Mouse (Mus musculus) liver, embryonic 14.5 days (tissue): ENCODE measurements around the gene Nucks1. TPM values are rescaled to one million over a fixed set of nuclear protein-coding genes. Genes with fewer than 3 reads are reported as not detected.
"Not testable (repeated sequence)": the region's sequence is repeated elsewhere in the genome, so short reads cannot be mapped to it uniquely, and the experiment has no call there.

Experiments
- ATAC-seq: fragments of 200-750 bp; cut with Nextera tagmentation; 2 replicates; pipeline ENCODE4 v1.8.0; 2017; ENCODE audit warnings: moderate number of reproducible peaks, mild to moderate bottlenecking, moderate library complexity; ENCODE audit not compliant: insufficient read depth
- DNase-seq, 3 experiments: peaks; one replicate each; pipeline ENCODE4 v3.0.0-alpha.2; 2012 to 2013; ENCODE audit warnings: low read depth in 3 of 3, low spot score in 3 of 3
- H3K27ac ChIP-seq: fragments of 300-500 bp; sonication (generic); 2 replicates; pipeline ENCODE4 v1.5.1; 2014; ENCODE audit warnings: moderate library complexity, mild to moderate bottlenecking, control low read depth, inconsistent platforms
- H3K27me3 ChIP-seq: fragments of 300-500 bp; sonication (generic); 2 replicates; pipeline ENCODE4 v1.6.1; 2014; ENCODE audit warnings: mild to moderate bottlenecking, low read length, moderate library complexity; ENCODE audit not compliant: control insufficient read depth, insufficient read depth
- H3K36me3 ChIP-seq: fragments of 300-500 bp; sonication (generic); replicated peaks from 2 replicates; pipeline ENCODE4 v1.6.1; 2014; ENCODE audit warnings: low read depth; ENCODE audit not compliant: control insufficient read depth, insufficient read depth
- H3K4me1 ChIP-seq, 2 experiments: fragments of 200-500 bp in 1 of 2; fragments of 300-500 bp in 1 of 2; sonication (generic) in 1 of 2; replicated peaks; 2 replicates each; pipeline ENCODE4 v1.6.1; 2012 to 2014; ENCODE audit warnings: antibody characterized with exemption in 1 of 2, inconsistent platforms in 1 of 2, low read length in 1 of 2; ENCODE audit not compliant: control insufficient read depth in 2 of 2, insufficient read depth in 2 of 2
- H3K4me2 ChIP-seq: fragments of 300-500 bp; sonication (generic); 2 replicates; pipeline ENCODE4 v1.6.1; 2014; ENCODE audit warnings: low read depth, mild to moderate bottlenecking, control low read depth, moderate library complexity
- H3K4me3 ChIP-seq, 2 experiments: fragments of 200-500 bp in 1 of 2; fragments of 300-500 bp in 1 of 2; sonication (generic) in 1 of 2; 2 replicates each; pipeline ENCODE4 v1.5.1; 2012 to 2014; ENCODE audit warnings: low read depth in 2 of 2, low read length in 2 of 2, mild to moderate bottlenecking in 2 of 2, control low read depth in 1 of 2, inconsistent platforms in 1 of 2, moderate library complexity in 1 of 2; ENCODE audit not compliant: insufficient read depth in 1 of 2
- H3K9ac ChIP-seq: fragments of 300-500 bp; sonication (generic); replicated peaks from 2 replicates; pipeline ENCODE4 v1.6.1; 2014; ENCODE audit warnings: mild to moderate bottlenecking, control low read depth, moderate library complexity
- H3K9me3 ChIP-seq: fragments of 300-500 bp; sonication (generic); 2 replicates; pipeline ENCODE4 v1.6.1; 2016; ENCODE audit warnings: low read length, mixed read lengths; ENCODE audit not compliant: control insufficient read depth
- CTCF ChIP-seq: IDR thresholded peaks from 2 replicates; pipeline ENCODE4 v1.5.1; 2016; ENCODE audit warnings: antibody characterized with exemption, low read depth, control low read depth
- EP300 ChIP-seq: IDR thresholded peaks from 2 replicates; pipeline ENCODE4 v1.6.1; 2016; ENCODE audit warnings: antibody characterized with exemption, low read depth
- WGBS: fragments of 180-500 bp; shearing (Covaris S2); extraction: QIAGEN DNeasy Blood & Tissue Kit; methylation state at CpG from one replicate; pipeline ENCODE4 v1.1.7; 2014; ENCODE audit not compliant: insufficient replicate concordance; 5-methylcytosine and 5-hydroxymethylcytosine counted together
- polyA plus RNA-seq, 2 experiments: library from polyadenylated mRNA; depleted of rRNA in 1 of 2; stranded (reverse) in 1 of 2; unstranded in 1 of 2; fragments of >200 nt; fragmentation: Nextera tagmentation in 1 of 2; extraction: Ambion mirVana in 1 of 2; gene quantifications; 2 replicates each; pipeline versions ENCODE4 v1.2.1 to v1.2.3; 2012 to 2014

The Nucks1 gene
- polyA plus RNA-seq, 2 experiments, result 20.2 to 23.2 TPM

DNA sequence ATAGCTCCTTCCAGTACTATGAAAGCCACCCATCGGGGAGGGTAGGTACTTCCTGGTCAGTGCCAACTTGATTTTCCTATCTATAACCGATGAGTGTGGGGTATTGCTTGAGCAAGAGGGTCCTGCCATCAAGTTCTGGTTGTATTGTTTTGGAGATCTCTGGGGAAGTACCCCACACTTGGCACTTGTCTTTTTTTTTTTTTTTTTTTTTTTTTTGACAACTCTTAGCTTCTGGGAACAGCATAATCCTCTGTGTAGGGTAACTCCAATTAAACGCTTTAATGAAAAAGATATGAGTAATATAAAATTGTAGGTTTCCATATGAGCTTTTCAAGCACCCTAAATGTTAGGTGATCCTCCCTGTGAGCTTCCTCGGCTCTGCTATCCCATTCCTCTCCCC lies 7.7 kb upstream of the Nucks1 start:
- Histone ChIP-seq H3K4me2 (no peak overlapping the region), H3K4me3 (no peak overlapping the region), H3K9ac (no peak overlapping the region), H3K27ac (no peak overlapping the region), H3K9me3 (no peaks in the 10 kb centered on the region), H3K36me3 (no peaks in the 10 kb centered on the region), H3K4me1 (no peaks in the 10 kb centered on the region), H3K27me3 (no peaks in the 10 kb centered on the region)
- TF ChIP-seq EP300 (no peak), CTCF (no peak)
- DNase-seq, result no peak
- ATAC-seq, result no peak
- 70% methylated on average over 4 of the region's 4 CpGs for WGBS

- no peaks in the 10 kb centered on the region for H3K4me1 ChIP-seq
- H3K27ac ChIP-seq, result no peak overlapping the region
- H3K27me3 ChIP-seq, result no peaks in the 10 kb centered on the region
- 55% methylated on average over 7 of the region's 7 CpGs for WGBS
- DNase-seq, result no peak
- no peak overlapping the region for H3K4me3 ChIP-seq
- H3K9ac ChIP-seq, result no peak overlapping the region
- H3K9me3 ChIP-seq, result no peaks in the 10 kb centered on the region
- TF ChIP-seq CTCF (no peak), EP300 (no peak)
- no peaks in the 10 kb centered on the region for H3K36me3 ChIP-seq
- no peak for ATAC-seq
- no peak overlapping the region for H3K4me2 ChIP-seq
Measured at GRCm38 (mm10) chr1:131903251-131903650, 7.1 kb upstream of the Nucks1 start.

- no peak for TF ChIP-seq EP300
- peak; percentile 45 for TF ChIP-seq CTCF
- Histone ChIP-seq H3K9ac (no peak overlapping the region), H3K4me1 (peaks cover 2 to 3% of the 10 kb centered on the region in 2 experiments; a peak in 2 of 4 replicates), H3K4me2 (no peak overlapping the region), H3K9me3 (no peaks in the 10 kb centered on the region), H3K27ac (no peak overlapping the region), H3K4me3 (no peak overlapping the region), H3K27me3 (no peaks in the 10 kb centered on the region), H3K36me3 (no peaks in the 10 kb centered on the region)
- WGBS, result 3% methylated on average over 1 of the region's 1 CpGs
- DNase-seq (no peak), ATAC-seq (no peak)
Measured at GRCm38 (mm10) chr1:131905497-131905896, 4.8 kb upstream of the Nucks1 start.

DNA sequence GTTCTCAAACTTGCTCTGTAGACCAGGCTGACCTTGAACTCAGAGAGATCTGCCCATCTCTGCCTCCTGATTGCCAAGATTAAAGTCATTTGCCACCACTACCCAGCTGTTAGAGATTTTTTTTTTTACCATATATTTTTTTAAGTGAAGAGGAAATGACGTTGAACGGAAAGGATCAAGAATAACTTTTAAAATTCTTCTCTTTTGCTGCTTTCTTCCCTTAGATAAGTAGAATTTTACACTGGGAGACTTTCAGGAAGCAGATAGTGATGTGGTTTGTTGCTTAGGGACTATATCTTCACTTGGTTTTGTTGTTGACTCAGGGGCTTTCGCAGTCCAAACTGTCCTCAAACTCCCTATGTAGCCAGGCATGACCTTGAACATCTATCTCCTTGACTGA lies 1.9 kb upstream of the Nucks1 start:
- no peaks in the 10 kb centered on the region for H3K9me3 ChIP-seq
- H3K4me3 ChIP-seq, result no peak overlapping the region
- TF ChIP-seq EP300, result no peak
- no peak for TF ChIP-seq CTCF
- no peak overlapping the region for H3K9ac ChIP-seq
- H3K27me3 ChIP-seq, result no peaks in the 10 kb centered on the region
- peaks cover 3% of the 10 kb centered on the region for H3K36me3 ChIP-seq
- H3K27ac ChIP-seq, result no peak overlapping the region
- peaks cover 9 to 14% of the 10 kb centered on the region in 2 experiments for H3K4me1 ChIP-seq
- H3K4me2 ChIP-seq, result no peak overlapping the region
- 20% methylated on average over 3 of the region's 3 CpGs for WGBS
- DNase-seq (no peak), ATAC-seq (no peak)

- H3K4me3 ChIP-seq, H3K9me3 ChIP-seq, H3K4me2 ChIP-seq, H3K9ac ChIP-seq, H3K27me3 ChIP-seq, DNase-seq, H3K27ac ChIP-seq, H3K36me3 ChIP-seq, ATAC-seq: not testable (repeated sequence)
- WGBS, result 78% methylated on average over 2 of the region's 2 CpGs
- H3K4me1 ChIP-seq, result peaks cover 9 to 15% of the 10 kb centered on the region in 2 experiments
Measured at GRCm38 (mm10) chr1:131909236-131909635, 1.1 kb upstream of the Nucks1 start.
